Mouse (Mus musculus) heart, embryonic 12.5 days (tissue): ENCODE measurements around the gene Majin. TPM values are rescaled to one million over a fixed set of nuclear protein-coding genes. Genes with fewer than 3 reads are reported as not detected.

Experiments
- ATAC-seq: fragments of 200-750 bp; cut with Nextera tagmentation; 2 replicates; pipeline ENCODE4 v1.8.0; 2017; ENCODE audit warnings: moderate TSS enrichment, moderate library complexity; ENCODE audit not compliant: insufficient number of reproducible peaks, low FRiP score
- H3K27ac ChIP-seq: fragments of 300-500 bp; sonication (generic); 2 replicates; pipeline ENCODE4 v1.5.1; 2016; ENCODE audit warnings: mild to moderate bottlenecking, moderate library complexity; ENCODE audit not compliant: poor library complexity, severe bottlenecking
- H3K27me3 ChIP-seq: fragments of 300-500 bp; sonication (generic); replicated peaks from 2 replicates; pipeline ENCODE4 v1.6.1; 2016; ENCODE audit warnings: mild to moderate bottlenecking, moderate library complexity
- H3K36me3 ChIP-seq: fragments of 300-500 bp; sonication (generic); 2 replicates; pipeline ENCODE4 v1.6.1; 2016; ENCODE audit warnings: mild to moderate bottlenecking, moderate library complexity
- H3K4me1 ChIP-seq: fragments of 300-500 bp; sonication (generic); replicated peaks from 2 replicates; pipeline ENCODE4 v1.6.1; 2016; ENCODE audit warnings: mild to moderate bottlenecking
- H3K4me2 ChIP-seq: fragments of 300-500 bp; sonication (generic); 2 replicates; pipeline ENCODE4 v1.6.1; 2016; ENCODE audit warnings: mild to moderate bottlenecking, moderate library complexity
- H3K4me3 ChIP-seq: fragments of 300-500 bp; sonication (generic); 2 replicates; pipeline ENCODE4 v1.5.1; 2016; ENCODE audit warnings: mild to moderate bottlenecking
- H3K9ac ChIP-seq: fragments of 300-500 bp; sonication (generic); 2 replicates; pipeline ENCODE4 v1.6.1; 2016; ENCODE audit warnings: mild to moderate bottlenecking, moderate library complexity
- H3K9me3 ChIP-seq: fragments of 300-500 bp; sonication (generic); replicated peaks from 2 replicates; pipeline ENCODE4 v1.6.1; 2016; ENCODE audit warnings: mild to moderate bottlenecking, moderate library complexity
- WGBS: fragments of 180-500 bp; shearing (Covaris S2); methylation state at CpG from one replicate; pipeline ENCODE4 v1.1.7; 2016; 5-methylcytosine and 5-hydroxymethylcytosine counted together
- polyA plus RNA-seq: library from polyadenylated mRNA; unstranded; fragments of >200 nt; fragmentation: Nextera tagmentation; extraction: Ambion mirVana; gene quantifications from 2 replicates; pipeline ENCODE4 v1.2.1, GENCODE M21; 2016

Gene Majin
- polyA plus RNA-seq, 1 experiment from 2014 or later, result not detected

DNA sequence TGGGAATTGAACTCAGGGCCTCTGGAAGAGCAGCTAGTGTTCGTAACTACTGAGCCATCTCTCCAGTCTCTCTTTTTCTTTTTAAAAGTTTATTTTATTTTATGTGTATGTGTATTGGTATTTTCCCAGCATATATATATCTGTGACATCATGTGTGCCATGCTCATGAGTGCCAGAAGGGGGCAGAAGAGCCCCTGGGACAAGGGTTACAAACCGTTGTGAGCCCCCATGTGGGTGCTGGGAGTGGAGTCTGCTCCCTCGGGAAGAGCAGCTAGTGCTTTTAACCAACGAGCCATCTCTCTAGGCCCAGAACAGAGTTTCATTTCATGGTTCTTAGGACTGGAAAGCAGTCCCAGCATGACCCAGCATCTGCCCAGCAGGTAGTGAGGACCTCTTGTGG is 17.4 kb upstream of the Majin start:
- H3K27ac ChIP-seq, result no peak overlapping the region
- no peak overlapping the region for H3K4me2 ChIP-seq
- H3K9me3 ChIP-seq, result no peaks in the 10 kb centered on the region
- no peak for ATAC-seq
- H3K36me3 ChIP-seq, result no peaks in the 10 kb centered on the region
- no peaks in the 10 kb centered on the region for H3K4me1 ChIP-seq
- H3K9ac ChIP-seq, result no peak overlapping the region
- WGBS, result 65% methylated on average over 4 of the region's 4 CpGs
- no peak overlapping the region for H3K4me3 ChIP-seq
- 0 out of 2 replicates have a peak, but pooled peaks cover 5% of the 10 kb centered on the region for H3K27me3 ChIP-seq

DNA sequence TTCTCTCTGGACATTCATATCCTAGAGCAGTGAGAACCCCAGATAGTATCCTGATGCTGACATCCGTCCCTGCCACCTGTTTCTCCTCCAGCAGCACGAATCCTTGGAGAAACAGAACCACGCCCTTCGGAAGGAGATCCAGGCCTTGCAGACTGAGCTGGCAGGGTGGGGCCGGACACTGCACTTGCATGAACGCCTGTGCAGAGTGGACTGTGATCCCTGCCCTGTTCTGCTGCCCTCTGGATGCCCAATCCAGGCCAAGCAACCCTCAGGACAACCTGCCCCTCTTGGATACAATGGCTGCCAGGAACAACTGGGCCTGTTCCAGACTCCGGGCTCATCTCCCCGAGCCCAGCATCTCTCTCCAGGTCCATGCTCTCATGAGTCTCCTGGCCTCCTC is 13.0 kb upstream of the Majin start:
- Histone ChIP-seq H3K9me3 (no peaks in the 10 kb centered on the region), H3K4me3 (no peak overlapping the region), H3K4me2 (no peak overlapping the region), H3K9ac (no peak overlapping the region), H3K27me3 (0 out of 2 replicates have a peak, but pooled peaks cover 5% of the 10 kb centered on the region), H3K36me3 (no peaks in the 10 kb centered on the region), H3K27ac (no peak overlapping the region), H3K4me1 (no peaks in the 10 kb centered on the region)
- WGBS, result 82% methylated on average over 8 of the region's 8 CpGs
- no peak for ATAC-seq

DNA sequence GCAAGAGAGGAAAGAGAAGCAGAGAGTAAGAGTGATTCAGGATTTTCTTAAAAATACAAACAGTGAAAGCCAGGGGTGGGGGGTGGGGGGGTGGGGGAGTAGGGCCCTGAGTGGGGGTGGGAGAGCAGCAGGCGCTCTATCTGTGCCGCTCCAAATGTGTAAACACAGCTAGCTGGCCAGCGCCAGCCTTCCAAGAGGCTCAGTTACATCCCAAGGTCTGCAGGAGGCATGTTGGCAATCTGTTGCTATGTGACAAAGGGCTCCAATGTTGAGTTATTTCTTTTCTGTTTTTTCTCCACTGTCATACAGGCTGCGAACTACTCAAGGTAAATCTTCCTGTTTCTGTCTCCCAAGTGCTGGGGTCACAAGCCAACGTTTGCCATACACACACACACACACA is 9.4 kb upstream of the Majin start:
- Histone ChIP-seq H3K9ac (no peak overlapping the region), H3K4me2 (no peak overlapping the region), H3K4me1 (no peaks in the 10 kb centered on the region), H3K36me3 (no peaks in the 10 kb centered on the region), H3K4me3 (no peak overlapping the region), H3K27ac (no peak overlapping the region), H3K9me3 (no peaks in the 10 kb centered on the region), H3K27me3 (0 out of 2 replicates have a peak, but pooled peaks cover 5% of the 10 kb centered on the region)
- no peak for ATAC-seq
- WGBS, result 33% methylated on average over 5 of the region's 5 CpGs

DNA sequence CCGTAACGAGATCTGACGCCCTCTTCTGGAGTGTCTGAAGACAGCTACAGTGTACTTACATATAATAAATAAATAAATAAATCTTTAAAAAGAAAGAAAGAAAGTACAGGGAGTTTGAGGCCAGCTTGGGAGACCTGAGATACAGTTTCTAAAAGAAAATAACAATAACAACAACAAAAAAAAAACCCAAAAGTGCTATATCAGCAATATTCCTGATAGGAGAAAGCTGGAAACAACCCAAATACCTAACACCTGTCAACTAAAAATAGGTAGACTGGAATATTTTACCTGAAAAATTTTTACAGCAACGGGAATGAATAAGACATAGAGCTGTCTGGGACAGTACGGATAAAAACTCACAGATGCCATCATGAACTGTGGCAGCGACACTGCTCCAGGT is 5.4 kb upstream of the Majin start:
- Histone ChIP-seq H3K27ac (no peak overlapping the region), H3K9me3 (no peaks in the 10 kb centered on the region), H3K4me1 (no peaks in the 10 kb centered on the region), H3K4me2 (no peak overlapping the region), H3K9ac (no peak overlapping the region), H3K4me3 (no peak overlapping the region), H3K27me3 (peaks cover 3% of the 10 kb centered on the region; the same call in 1 of the 2 replicates), H3K36me3 (no peaks in the 10 kb centered on the region)
- ATAC-seq, result no peak
- 78% methylated on average over 6 of the region's 6 CpGs for WGBS

DNA sequence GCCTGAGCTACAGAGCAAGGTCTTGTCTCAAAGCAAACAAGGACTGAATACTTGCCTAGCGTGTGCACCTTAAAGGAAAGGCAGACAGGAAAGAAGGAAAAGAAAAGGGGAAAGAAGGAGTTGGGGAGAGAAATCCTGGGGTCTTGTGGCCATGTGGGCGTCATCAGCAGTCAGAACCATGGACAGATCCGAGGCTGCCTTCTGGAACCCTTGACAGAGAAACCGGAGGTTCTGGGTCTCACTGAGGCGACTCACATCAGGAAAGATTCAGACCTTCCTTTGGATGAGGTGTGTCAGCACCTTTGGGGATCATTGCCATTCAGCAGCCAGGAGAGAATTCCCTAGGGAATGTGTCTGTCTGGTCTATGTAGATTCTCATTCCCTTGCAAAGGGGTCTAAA is 2.6 kb upstream of the Majin start:
- WGBS, result 11% methylated on average over 5 of the region's 5 CpGs
- no peak overlapping the region for H3K9ac ChIP-seq
- no peak overlapping the region for H3K4me3 ChIP-seq
- no peak for ATAC-seq
- no peak overlapping the region for H3K4me2 ChIP-seq
- peaks cover 5% of the 10 kb centered on the region; the same call in 1 of the 2 replicates for H3K27me3 ChIP-seq
- H3K9me3 ChIP-seq, result no peaks in the 10 kb centered on the region
- no peaks in the 10 kb centered on the region for H3K36me3 ChIP-seq
- no peaks in the 10 kb centered on the region for H3K4me1 ChIP-seq
- H3K27ac ChIP-seq, result no peak overlapping the region

DNA sequence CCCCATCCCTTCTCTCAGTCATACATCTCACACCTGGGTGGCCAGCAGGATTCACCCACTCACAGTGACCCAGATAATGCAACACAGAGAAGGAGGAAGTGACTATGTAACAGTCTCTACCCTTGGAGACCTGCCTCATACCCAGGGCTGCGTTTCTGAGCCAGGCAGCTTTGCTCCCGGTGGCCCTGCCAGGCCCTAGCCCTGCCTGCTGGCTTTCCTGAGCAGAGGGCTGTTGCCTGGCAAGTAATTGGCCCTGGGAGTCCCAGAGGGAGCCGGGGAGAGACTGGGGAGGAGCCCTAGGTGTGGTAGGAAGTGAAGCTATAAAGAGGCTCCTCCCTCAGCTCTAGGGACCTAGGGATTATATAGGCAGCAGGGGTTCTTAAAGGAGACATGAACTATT is 1.7 kb upstream of the Majin start:
- Histone ChIP-seq H3K4me2 (no peak overlapping the region), H3K9ac (no peak overlapping the region), H3K36me3 (no peaks in the 10 kb centered on the region), H3K4me1 (no peaks in the 10 kb centered on the region), H3K4me3 (no peak overlapping the region), H3K27ac (no peak overlapping the region), H3K27me3 (peaks cover 5% of the 10 kb centered on the region; the same call in 1 of the 2 replicates), H3K9me3 (no peaks in the 10 kb centered on the region)
- 33% methylated on average over 3 of the region's 3 CpGs for WGBS
- no peak for ATAC-seq

DNA sequence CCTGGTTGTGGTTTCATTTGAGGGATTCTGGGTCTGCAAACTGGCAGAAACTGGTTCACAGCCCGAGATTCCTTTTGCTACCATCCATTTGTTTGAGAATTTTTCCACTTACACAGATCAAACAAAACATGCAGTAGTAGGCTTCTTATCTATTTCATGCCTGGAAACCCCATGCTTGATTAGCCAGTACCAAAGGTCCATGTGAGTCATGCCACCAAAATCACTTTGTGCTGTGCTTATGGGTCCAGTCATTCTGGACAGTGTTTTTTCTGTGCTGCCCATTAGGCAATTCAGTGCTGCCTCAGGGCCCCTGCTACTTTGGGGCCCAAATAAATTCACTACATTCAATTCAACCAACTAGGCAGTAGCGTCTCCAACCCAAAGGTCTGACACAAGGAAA is 20.1 kb downstream of the Majin start:
- Histone ChIP-seq H3K4me3 (no peak overlapping the region), H3K4me1 (no peaks in the 10 kb centered on the region), H3K4me2 (no peak overlapping the region), H3K9me3 (no peaks in the 10 kb centered on the region), H3K9ac (no peak overlapping the region), H3K27me3 (no peaks in the 10 kb centered on the region), H3K36me3 (no peaks in the 10 kb centered on the region), H3K27ac (no peak overlapping the region)
- 67% methylated on average over 2 of the region's 2 CpGs for WGBS
- ATAC-seq, result no peak

DNA sequence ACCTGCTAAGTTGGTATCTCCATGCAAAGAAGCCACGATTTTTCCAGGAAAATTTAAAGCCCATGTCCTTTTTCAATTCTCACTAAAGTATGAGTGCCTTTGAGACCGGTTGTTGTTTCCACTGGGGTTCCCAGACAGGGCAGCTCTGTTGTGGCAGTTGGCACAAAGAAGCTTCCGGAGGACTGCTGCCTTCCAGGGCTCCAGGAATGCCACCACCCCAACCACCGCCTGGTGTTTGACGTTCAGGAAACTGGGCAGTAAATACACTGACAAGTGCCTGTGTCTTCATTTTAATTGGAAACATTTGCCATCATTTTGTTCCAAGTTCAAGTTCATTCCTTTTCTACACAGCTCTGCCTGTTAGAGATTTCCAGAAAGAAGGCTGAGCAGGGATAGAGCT is 22.5 kb downstream of the Majin start:
- 62% methylated on average over 5 of the region's 5 CpGs for WGBS
- no peaks in the 10 kb centered on the region for H3K9me3 ChIP-seq

DNA sequence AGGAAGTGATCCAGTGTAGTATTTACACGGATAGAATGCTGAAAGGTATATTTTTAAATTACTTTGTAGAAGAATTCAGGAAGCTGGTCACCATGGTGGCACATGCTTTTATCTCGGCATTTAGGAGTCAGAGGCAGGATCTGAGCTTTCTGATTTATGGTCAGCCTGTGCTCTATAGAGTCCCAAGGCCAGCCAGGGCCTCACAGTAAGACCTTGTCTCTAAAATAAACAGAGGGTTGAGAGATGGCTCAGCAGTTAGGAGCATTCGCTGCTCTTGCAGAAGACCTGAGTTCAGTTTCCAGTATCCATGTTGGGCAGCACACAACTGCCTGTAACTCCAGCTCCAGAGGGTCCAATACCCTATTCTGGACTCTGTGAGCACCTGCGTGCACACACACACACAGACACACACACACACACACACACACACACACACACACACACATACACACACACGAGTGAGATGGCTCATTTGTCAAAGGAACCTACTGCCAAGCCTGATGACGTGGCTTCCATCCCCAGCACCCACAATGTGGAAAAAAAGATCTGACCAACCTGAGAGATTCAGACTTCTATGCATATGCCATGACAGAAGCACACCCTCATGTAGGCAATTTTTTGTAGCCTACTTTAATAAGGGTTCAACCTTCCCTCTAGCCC is 32.0 kb downstream of the Majin start:
- Histone ChIP-seq H3K27me3 (no peaks in the 10 kb centered on the region), H3K4me3 (no peak overlapping the region), H3K36me3 (no peaks in the 10 kb centered on the region), H3K9ac (no peak overlapping the region), H3K27ac (no peak overlapping the region), H3K4me2 (no peak overlapping the region), H3K9me3 (no peaks in the 10 kb centered on the region), H3K4me1 (peaks cover 5% of the 10 kb centered on the region; the same call in 1 of the 2 replicates)
- no peak for ATAC-seq
- 69% methylated on average over 6 of the region's 6 CpGs for WGBS

More for the DNA sequence above, 22.5 kb downstream of the Majin start:
- H3K4me1 ChIP-seq, result no peaks in the 10 kb centered on the region
- no peak for ATAC-seq
- no peak overlapping the region for H3K4me2 ChIP-seq
- H3K4me3 ChIP-seq, result no peak overlapping the region
- no peak overlapping the region for H3K9ac ChIP-seq
- no peaks in the 10 kb centered on the region for H3K36me3 ChIP-seq
- no peak overlapping the region for H3K27ac ChIP-seq
- H3K27me3 ChIP-seq, result no peaks in the 10 kb centered on the region

DNA sequence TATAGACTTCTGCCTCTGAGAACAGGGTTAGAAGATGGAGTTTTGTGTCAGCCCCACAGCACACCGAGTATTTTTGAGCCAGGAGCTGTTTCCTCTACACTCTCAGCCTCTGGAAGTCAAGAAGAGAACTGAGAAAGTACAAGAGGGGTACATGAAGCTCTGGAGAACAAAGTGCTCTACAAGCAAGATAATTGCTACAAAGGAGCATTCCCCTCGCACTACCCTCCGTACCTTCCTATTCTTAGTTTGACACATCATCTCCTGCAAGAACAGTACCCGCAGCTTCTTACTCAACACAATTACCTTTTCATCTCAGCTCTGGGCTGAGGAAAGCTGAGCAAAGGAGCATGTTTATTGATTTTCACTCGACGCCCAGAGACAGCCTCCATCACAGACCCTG is 34.4 kb downstream of the Majin start:
- no peaks in the 10 kb centered on the region for H3K27me3 ChIP-seq
- H3K27ac ChIP-seq, result no peak overlapping the region
- ATAC-seq, result no peak
- 56% methylated on average over 6 of the region's 6 CpGs for WGBS
- no peak overlapping the region for H3K4me2 ChIP-seq
- H3K4me1 ChIP-seq, result peaks cover 5% of the 10 kb centered on the region; the same call in 1 of the 2 replicates
- H3K36me3 ChIP-seq, result no peaks in the 10 kb centered on the region
- H3K9ac ChIP-seq, result no peak overlapping the region
- no peak overlapping the region for H3K4me3 ChIP-seq
- no peaks in the 10 kb centered on the region for H3K9me3 ChIP-seq

DNA sequence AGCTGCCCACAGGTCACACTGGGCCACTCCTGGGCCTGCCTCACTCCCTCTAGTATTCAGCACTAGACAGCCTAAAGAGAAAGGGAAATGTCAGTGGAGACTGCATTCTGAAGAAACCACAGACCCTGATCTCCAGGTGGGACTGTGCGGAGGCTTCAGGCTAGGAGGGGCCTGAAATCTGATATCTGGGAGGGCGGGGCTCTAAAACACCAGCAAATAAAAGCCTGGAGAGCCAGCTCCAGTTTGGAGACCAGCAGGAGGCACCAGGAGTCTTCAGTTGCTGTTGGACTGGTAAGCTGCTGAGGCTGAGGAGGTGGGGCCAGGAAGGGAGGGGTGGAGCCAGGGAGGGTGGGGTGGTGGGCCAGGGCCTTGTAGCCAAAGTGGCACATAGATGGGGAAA is 41.9 kb downstream of the Majin start, which contains the start of gene Gpha2:
Gene Gpha2 (plus strand): TSS at position 246 of the 400 bp plus-strand sequence.
- Histone ChIP-seq H3K36me3 (peaks cover 46% of the 10 kb centered on the region), H3K4me2 (no peak within 1 kb of the TSS), H3K27ac (no peak within 1 kb of the TSS), H3K4me3 (no peak within 1 kb of the TSS), H3K27me3 (no peaks in the 10 kb centered on the region), H3K4me1 (no peaks in the 10 kb centered on the region), H3K9ac (no peak within 1 kb of the TSS), H3K9me3 (no peaks in the 10 kb centered on the region)
- ATAC-seq, result no peak; the same call in 1 of the 2 replicates
- 27% methylated on average over 2 of the region's 2 CpGs for WGBS

DNA sequence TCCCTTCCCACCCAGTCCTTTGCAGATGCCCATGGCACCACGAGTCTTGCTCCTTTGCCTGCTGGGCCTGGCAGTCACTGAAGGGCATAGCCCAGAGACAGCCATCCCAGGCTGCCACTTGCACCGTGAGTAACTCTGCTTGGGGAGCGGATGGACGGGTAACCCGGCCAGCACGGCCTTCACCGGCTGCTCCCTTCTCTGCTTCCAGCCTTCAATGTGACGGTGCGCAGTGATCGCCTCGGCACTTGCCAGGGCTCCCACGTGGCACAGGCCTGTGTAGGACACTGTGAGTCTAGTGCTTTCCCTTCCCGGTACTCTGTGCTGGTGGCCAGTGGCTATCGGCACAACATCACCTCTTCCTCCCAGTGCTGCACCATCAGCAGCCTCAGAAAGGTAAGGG is 42.6 kb downstream of the Majin start:
- H3K9me3 ChIP-seq, result no peaks in the 10 kb centered on the region
- no peaks in the 10 kb centered on the region for H3K27me3 ChIP-seq
- peaks cover 52% of the 10 kb centered on the region for H3K36me3 ChIP-seq
- ATAC-seq, result peak; percentile 49; the same call in 1 of the 2 replicates
- no peak overlapping the region for H3K4me2 ChIP-seq
- no peak overlapping the region for H3K9ac ChIP-seq
- 81% methylated on average over 14 of the region's 14 CpGs for WGBS
- no peaks in the 10 kb centered on the region for H3K4me1 ChIP-seq
- no peak overlapping the region for H3K4me3 ChIP-seq
- H3K27ac ChIP-seq, result no peak overlapping the region
